Mouse (Mus musculus) stomach, postnatal 0 days (tissue): ENCODE data around the gene Hsh2d. TPM values are rescaled to one million over a fixed set of nuclear protein-coding genes. Genes with fewer than 3 reads are reported as not detected.

Experiments used
- ATAC-seq: fragments of 200-750 bp; cut with Nextera tagmentation; 2 replicates; pipeline ENCODE4 v1.8.0; 2017; ENCODE audit not compliant: low FRiP score, low TSS enrichment
- DNase-seq: peaks from one replicate; pipeline ENCODE4 v3.0.0-alpha.2; 2016; ENCODE audit warnings: low spot score
- H3K27ac ChIP-seq: fragments of 300-500 bp; sonication (generic); replicated peaks from 2 replicates; pipeline ENCODE4 v1.5.1; 2014; ENCODE audit warnings: mild to moderate bottlenecking, control low read depth
- H3K27me3 ChIP-seq: fragments of 300-500 bp; sonication (generic); 2 replicates; pipeline ENCODE4 v1.6.1; 2014; ENCODE audit warnings: low read length; ENCODE audit not compliant: control insufficient read depth, insufficient read depth
- H3K36me3 ChIP-seq: fragments of 300-500 bp; sonication (generic); 2 replicates; pipeline ENCODE4 v1.6.1; 2014; ENCODE audit warnings: low read length, mixed read lengths; ENCODE audit not compliant: control insufficient read depth, insufficient read depth
- H3K4me1 ChIP-seq: fragments of 300-500 bp; sonication (generic); replicated peaks from 2 replicates; pipeline ENCODE4 v1.6.1; 2014; ENCODE audit warnings: antibody characterized with exemption; ENCODE audit not compliant: control insufficient read depth, insufficient read depth
- H3K4me2 ChIP-seq: fragments of 300-500 bp; sonication (generic); replicated peaks from 2 replicates; pipeline ENCODE4 v1.6.1; 2014; ENCODE audit warnings: low read depth, mild to moderate bottlenecking, control low read depth, moderate library complexity
- H3K4me3 ChIP-seq: fragments of 300-500 bp; sonication (generic); 2 replicates; pipeline ENCODE4 v1.5.1; 2014; ENCODE audit warnings: low read depth, low read length, control low read depth
- H3K9ac ChIP-seq: fragments of 300-500 bp; sonication (generic); 2 replicates; pipeline ENCODE4 v1.6.1; 2014; ENCODE audit warnings: mild to moderate bottlenecking, low read length, control low read depth, mixed read lengths
- H3K9me3 ChIP-seq: fragments of 300-500 bp; sonication (generic); 2 replicates; pipeline ENCODE4 v1.6.1; 2016; ENCODE audit warnings: low read length; ENCODE audit not compliant: control insufficient read depth
- CTCF ChIP-seq: IDR thresholded peaks from 2 replicates; pipeline ENCODE4 v1.5.1; 2016; ENCODE audit warnings: antibody characterized with exemption, low read depth, mild to moderate bottlenecking, moderate library complexity
- EP300 ChIP-seq: optimal IDR thresholded peaks from 2 replicates; pipeline ENCODE3; 2016; ENCODE audit warnings: antibody characterized with exemption
- WGBS: fragments of 180-500 bp; shearing (Covaris S2); extraction: QIAGEN DNeasy Blood & Tissue Kit; methylation state at CpG from one replicate; pipeline ENCODE4 v1.1.7; 2014; 5-methylcytosine and 5-hydroxymethylcytosine counted together
- polyA plus RNA-seq: library from polyadenylated mRNA; unstranded; fragments of >200 nt; fragmentation: Nextera tagmentation; extraction: Ambion mirVana; gene quantifications from 2 replicates; pipeline ENCODE4 v1.2.1, GENCODE M21; 2015

Gene Hsh2d
- polyA plus RNA-seq = 3.9 TPM in 2 replicates

- Histone ChIP-seq H3K27ac (peak within 1 kb of the TSS; percentile 86), H3K4me3 (peak within 1 kb of the TSS; percentile 10; the same call in 1 of the 2 replicates), H3K9me3 (no peaks in the 10 kb centered on the region), H3K27me3 (no peaks in the 10 kb centered on the region), H3K36me3 (no peaks in the 10 kb centered on the region), H3K4me2 (no peak within 1 kb of the TSS; the same call in 1 of the 2 replicates), H3K4me1 (no peaks in the 10 kb centered on the region), H3K9ac (peak within 1 kb of the TSS; percentile 27; the same call in 1 of the 2 replicates)
- ATAC-seq (peak; percentile 91), DNase-seq (peak; percentile 85)
- WGBS = 50% methylated on average over 12 of the region's 12 CpGs
- peak; percentile 59 for TF ChIP-seq CTCF
- TF ChIP-seq EP300 = no peak
These were observed at the start of gene Hsh2d for GRCm38 (mm10) chr8:72189417-72190214. Gene Hsh2d, plus strand, starts transcription at chr8:72189638.

- no peak overlapping the region for H3K27ac ChIP-seq
- H3K4me3 ChIP-seq = no peak overlapping the region
- no peak for DNase-seq
- no peak overlapping the region for H3K9ac ChIP-seq
- no peak overlapping the region for H3K4me2 ChIP-seq
- whole genome bisulfite sequencing = 90% methylated on average over 13 of the region's 13 CpGs
- ATAC-seq = no peak
- peaks cover 3% of the 10 kb centered on the region; the same call in 1 of the 2 replicates for H3K4me1 ChIP-seq
- H3K36me3 ChIP-seq = peaks cover 60% of the 10 kb centered on the region
- no peaks in the 10 kb centered on the region for H3K27me3 ChIP-seq
- TF ChIP-seq CTCF (no peak), EP300 (no peak)
- H3K9me3 ChIP-seq = no peaks in the 10 kb centered on the region
These were observed 46.1 kb upstream of the Hsh2d start for GRCm38 (mm10) chr8:72143256-72143824.

GRCm38 (mm10) chr8:72144345-72144975 lies 45.0 kb upstream of the Hsh2d start:
- Histone ChIP-seq H3K36me3 (peaks cover 58% of the 10 kb centered on the region), H3K4me1 (peaks cover 3% of the 10 kb centered on the region; the same call in 1 of the 2 replicates), H3K9ac (no peak overlapping the region), H3K4me2 (no peak overlapping the region), H3K9me3 (no peaks in the 10 kb centered on the region), H3K27me3 (no peaks in the 10 kb centered on the region), H3K27ac (peak overlapping the region; percentile 24), H3K4me3 (no peak overlapping the region)
- DNase-seq (no peak), ATAC-seq (no peak)
- 81% methylated on average over 5 of the region's 5 CpGs for WGBS
- TF ChIP-seq EP300 = no peak
- no peak for TF ChIP-seq CTCF

- TF ChIP-seq EP300 = no peak
- no peak for TF ChIP-seq CTCF
- DNase-seq = no peak
- Histone ChIP-seq H3K9ac (no peak overlapping the region), H3K4me3 (no peak overlapping the region), H3K27ac (peak overlapping the region; percentile 63), H3K4me2 (no peak overlapping the region), H3K36me3 (peaks cover 61% of the 10 kb centered on the region), H3K27me3 (no peaks in the 10 kb centered on the region), H3K9me3 (no peaks in the 10 kb centered on the region), H3K4me1 (peaks cover 3% of the 10 kb centered on the region; the same call in 1 of the 2 replicates)
- 77% methylated on average over 3 of the region's 3 CpGs for WGBS
- ATAC-seq = no peak
These were observed 43.9 kb upstream of the Hsh2d start for GRCm38 (mm10) chr8:72145511-72145910.

- Histone ChIP-seq H3K9ac (no peak overlapping the region), H3K9me3 (no peaks in the 10 kb centered on the region), H3K36me3 (peaks cover 58% of the 10 kb centered on the region), H3K4me3 (no peak overlapping the region), H3K4me2 (no peak overlapping the region), H3K27me3 (no peaks in the 10 kb centered on the region), H3K27ac (peak overlapping the region; percentile 63), H3K4me1 (peaks cover 3% of the 10 kb centered on the region; the same call in 1 of the 2 replicates)
- ATAC-seq (no peak), DNase-seq (no peak)
- no peak for TF ChIP-seq CTCF
- TF ChIP-seq EP300 = no peak
- 65% methylated on average over 1 of the region's 1 CpGs for WGBS
These were observed 43.4 kb upstream of the Hsh2d start for GRCm38 (mm10) chr8:72146056-72146455.
